Mouse (Mus musculus): ENCODE results near the gene Maff.

Gene Maff

GRCm38 (mm10) chr15:79329979-79330363, 16.4 kb upstream of the Maff start:
- no peak for DNase-seq (ENCODE audit: low spot score)

- no peak for DNase-seq (ENCODE audit: low spot score)
Observed at GRCm38 (mm10) chr15:79330521-79330920, 15.9 kb upstream of the Maff start.

GRCm38 (mm10) chr15:79333409-79333808, 13.0 kb upstream of the Maff start:
- DNase-seq (ENCODE audit: low spot score), result peak; percentile 79

GRCm38 (mm10) chr15:79335061-79335655, 11.3 kb upstream of the Maff start:
- DNase-seq (ENCODE audit: low spot score), result no peak

- no peak for DNase-seq (ENCODE audit: low spot score)
Observed at GRCm38 (mm10) chr15:79338978-79339377, 7.4 kb upstream of the Maff start.

- DNase-seq (ENCODE audit: low spot score), result no peak
Observed at GRCm38 (mm10) chr15:79342641-79343337, 3.6 kb upstream of the Maff start.

- no peak for DNase-seq (ENCODE audit: low spot score)
Observed at GRCm38 (mm10) chr15:79344627-79345026, 1.8 kb upstream of the Maff start.

GRCm38 (mm10) chr15:79347165-79347844, 884 bp downstream of the Maff start:
- DNase-seq (ENCODE audit: low spot score), result peak; percentile 79

- DNase-seq (ENCODE audit: low spot score), result peak; percentile 80
Observed at GRCm38 (mm10) chr15:79347845-79348506, 1.6 kb downstream of the Maff start.

GRCm38 (mm10) chr15:79348651-79349050, 2.2 kb downstream of the Maff start:
- no peak for DNase-seq (ENCODE audit: low spot score)

GRCm38 (mm10) chr15:79350866-79351265, 4.4 kb downstream of the Maff start:
- no peak for DNase-seq (ENCODE audit: low spot score)

GRCm38 (mm10) chr15:79351331-79351767, 4.9 kb downstream of the Maff start:
- peak; percentile 28 for DNase-seq (ENCODE audit: low spot score)

- DNase-seq (ENCODE audit: low spot score), result no peak
Observed at GRCm38 (mm10) chr15:79352479-79352878, 6.1 kb downstream of the Maff start.

- no peak for DNase-seq (ENCODE audit: low spot score)
Observed at GRCm38 (mm10) chr15:79353690-79354305, 7.4 kb downstream of the Maff start.

GRCm38 (mm10) chr15:79354619-79355018, 8.2 kb downstream of the Maff start:
- DNase-seq (ENCODE audit: low spot score), result no peak

GRCm38 (mm10) chr15:79356481-79356880, 10.1 kb downstream of the Maff start:
- no peak for DNase-seq (ENCODE audit: low spot score)

GRCm38 (mm10) chr15:79357036-79357911, 10.9 kb downstream of the Maff start:
- DNase-seq (ENCODE audit: low spot score), result no peak

GRCm38 (mm10) chr15:79357974-79358690, 11.7 kb downstream of the Maff start:
- DNase-seq (ENCODE audit: low spot score), result no peak

GRCm38 (mm10) chr15:79359954-79360353, 13.5 kb downstream of the Maff start:
- DNase-seq (ENCODE audit: low spot score), result peak; percentile 48

- DNase-seq (ENCODE audit: low spot score), result no peak
Observed at GRCm38 (mm10) chr15:79360371-79360770, 13.9 kb downstream of the Maff start.

GRCm38 (mm10) chr15:79361023-79361422, 14.6 kb downstream of the Maff start:
- DNase-seq (ENCODE audit: low spot score), result no peak

Measured in adipocyte (in vitro differentiated cells).